8 mouse cellular contexts compared by ENCODE assay signal in the genomic region with DNA sequence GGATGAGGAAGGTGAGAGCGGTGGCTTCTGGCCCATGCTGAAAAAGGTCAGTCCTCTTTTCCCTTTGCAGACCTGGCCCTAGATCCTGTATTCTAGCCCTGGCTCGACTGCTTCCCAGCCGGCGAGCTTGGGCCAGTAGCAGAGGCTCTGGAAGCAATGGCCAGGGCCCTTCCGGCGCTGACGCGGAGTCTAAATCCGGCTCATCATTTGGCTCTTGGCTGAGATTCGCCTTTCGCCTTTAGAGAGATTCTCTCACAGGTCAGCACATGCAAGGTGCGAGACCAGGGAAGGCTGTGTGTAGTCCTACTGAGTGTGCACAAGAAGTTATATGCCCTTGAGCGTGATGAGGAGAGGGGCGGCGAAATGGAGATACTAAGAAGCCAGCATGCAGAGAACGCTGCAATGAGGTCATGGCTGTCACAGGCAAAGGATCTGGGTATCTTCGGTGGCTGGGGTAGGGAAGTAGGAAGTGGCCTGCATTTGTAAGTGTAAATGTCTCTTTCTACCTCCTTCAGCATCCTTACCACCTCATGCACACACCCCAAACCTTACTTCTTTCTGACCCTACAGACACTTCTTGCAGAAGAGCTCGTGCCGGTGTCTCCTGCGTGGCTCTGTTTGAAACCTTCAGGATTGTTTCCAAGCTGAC. TPM values are rescaled to one million over a fixed set of nuclear protein-coding genes. Genes with fewer than 3 reads are reported as not detected.
DNase-seq lines count a peak whose midpoint lies in the region; ATAC-seq and TF ChIP-seq lines count a peak whose summit lies in the region.

No protein-coding gene starts in this region.

- H3K36me3 ChIP-seq in ES-Bruce4 (ENCODE audit: control insufficient read depth, insufficient read depth, low read length, poor library complexity, severe bottlenecking) = no peaks in the 10 kb centered on the region
- H3K36me3 ChIP-seq in forebrain, embryonic 13.5 days (ENCODE audit: poor library complexity, severe bottlenecking) = no peaks in the 10 kb centered on the region
- H3K36me3 ChIP-seq in limb, embryonic 12.5 days = no peaks in the 10 kb centered on the region
- H3K36me3 ChIP-seq in midbrain, embryonic 15.5 days (replicated peaks) = no peaks in the 10 kb centered on the region

- no peak for TF ChIP-seq POLR2A in ES-Bruce4 (IDR thresholded peaks at IDR 0.05; ENCODE audit: insufficient read depth, low read length)

- TF ChIP-seq EP300 in ES-Bruce4 (IDR thresholded peaks at IDR 0.05; ENCODE audit: insufficient read depth, low read depth, low read length) = no peak

- intact Hi-C loops in heart, postnatal 36 days (cut with DNase I) = loop anchor here (2.0 to 10.0 kb wide), 5 partner anchors 106 to 798 kb away; no protein-coding TSS in a partner anchor

- H3K27me3 ChIP-seq in ES-Bruce4 (ENCODE audit: control insufficient read depth, insufficient read depth, low read length, poor library complexity, severe bottlenecking) = peaks cover 17% of the 10 kb centered on the region
- H3K27me3 ChIP-seq in forebrain, embryonic 13.5 days = peaks cover 42% of the 10 kb centered on the region
- peaks cover 36% of the 10 kb centered on the region for H3K27me3 ChIP-seq in limb, embryonic 12.5 days
- H3K27me3 ChIP-seq in midbrain, embryonic 15.5 days (replicated peaks) = peaks cover 71% of the 10 kb centered on the region

- WGBS in forebrain, embryonic 13.5 days = 5% methylated on average over 20 of the region's 20 CpGs
- 1% methylated on average over 20 of the region's 20 CpGs for WGBS in limb, embryonic 12.5 days
- whole genome bisulfite sequencing in midbrain, embryonic 15.5 days = 2% methylated on average over 20 of the region's 20 CpGs

- no peak overlapping the region for H3K27ac ChIP-seq in ES-Bruce4 (ENCODE audit: insufficient read depth, low read length)
- no peak overlapping the region; the same call in 1 of the 2 replicates for H3K27ac ChIP-seq in brown adipose tissue, adult 24 weeks (replicated peaks; ENCODE audit: low read depth, low read length)
- H3K27ac ChIP-seq in forebrain, embryonic 13.5 days = no peak overlapping the region
- H3K27ac ChIP-seq in limb, embryonic 12.5 days = no peak overlapping the region
- H3K27ac ChIP-seq in midbrain, embryonic 15.5 days = no peak overlapping the region

- H3K4me2 ChIP-seq in forebrain, embryonic 13.5 days = peak overlapping the region; percentile 92
- H3K4me2 ChIP-seq in limb, embryonic 12.5 days = peak overlapping the region; percentile 92
- H3K4me2 ChIP-seq in midbrain, embryonic 15.5 days = peak overlapping the region; percentile 96

- TF ChIP-seq CTCF in ES-Bruce4 (IDR thresholded peaks at IDR 0.05; ENCODE audit: low read depth, low read length) = no peak

- ATAC-seq in forebrain, embryonic 13.5 days = peak; percentile 52
- ATAC-seq in limb, embryonic 12.5 days (ENCODE audit: insufficient number of reproducible peaks, insufficient read depth, low FRiP score, low TSS enrichment, low read depth) = peak; percentile 8; the same call in 1 of the 2 replicates
- peak; percentile 34; the same call in 1 of the 2 replicates for ATAC-seq in midbrain, embryonic 15.5 days (replicated peaks)
- ATAC-seq in inflammation-experienced regulatory T-cells, adult 6 months = no peak
- ATAC-seq in erythroid progenitor cell, adult 5-6 weeks (replicated peaks; ENCODE audit: low FRiP score, poor library complexity, severe bottlenecking) = no peak

- DNase-seq in heart, postnatal 36 days = peak; percentile 57 to 74

- H3K9me3 ChIP-seq in ES-Bruce4 (replicated peaks; ENCODE audit: control insufficient read depth, insufficient read depth, low read length, poor library complexity, severe bottlenecking) = peaks cover 4% of the 10 kb centered on the region; the same call in 1 of the 2 replicates
- H3K9me3 ChIP-seq in forebrain, embryonic 13.5 days (replicated peaks) = no peaks in the 10 kb centered on the region
- no peaks in the 10 kb centered on the region for H3K9me3 ChIP-seq in limb, embryonic 12.5 days
- no peaks in the 10 kb centered on the region for H3K9me3 ChIP-seq in midbrain, embryonic 15.5 days

- H3K9ac ChIP-seq in ES-Bruce4 (ENCODE audit: low read depth, poor library complexity, severe bottlenecking) = no peak overlapping the region
- H3K9ac ChIP-seq in forebrain, embryonic 13.5 days = peak overlapping the region; percentile 36
- peak overlapping the region; percentile 85 for H3K9ac ChIP-seq in limb, embryonic 12.5 days (replicated peaks)
- no peak overlapping the region; the same call in 1 of the 2 replicates for H3K9ac ChIP-seq in midbrain, embryonic 15.5 days

- H3K4me1 ChIP-seq in ES-Bruce4 (ENCODE audit: control insufficient read depth, insufficient read depth, low read length) = no peaks in the 10 kb centered on the region
- H3K4me1 ChIP-seq in brown adipose tissue, adult 24 weeks (ENCODE audit: control insufficient read depth, insufficient read depth, insufficient read length, low read length) = no peaks in the 10 kb centered on the region
- peaks cover 33% of the 10 kb centered on the region for H3K4me1 ChIP-seq in forebrain, embryonic 13.5 days
- H3K4me1 ChIP-seq in limb, embryonic 12.5 days (replicated peaks) = peaks cover 33% of the 10 kb centered on the region
- H3K4me1 ChIP-seq in midbrain, embryonic 15.5 days = peaks cover 29% of the 10 kb centered on the region

- peak overlapping the region; percentile 77 for H3K4me3 ChIP-seq in ES-Bruce4 (ENCODE audit: low read depth, low read length)
- peak overlapping the region; percentile 64 for H3K4me3 ChIP-seq in brown adipose tissue, adult 24 weeks (ENCODE audit: insufficient read depth, low read depth, low read length)
- peak overlapping the region; percentile 67 for H3K4me3 ChIP-seq in forebrain, embryonic 13.5 days
- peak overlapping the region; percentile 78 for H3K4me3 ChIP-seq in limb, embryonic 12.5 days (replicated peaks)
- peak overlapping the region; percentile 46 for H3K4me3 ChIP-seq in midbrain, embryonic 15.5 days

RNA-seq across cellular contexts. Expression of gene Creb5, which starts 0.6 kb away (rescaled TPM):
- polyA plus RNA-seq in ES-Bruce4 (2011; ENCODE audit: insufficient read depth, insufficient read length, low read depth, missing spikeins) = 6.1 and 9.2 TPM in 2 replicates
- polyA plus RNA-seq in brown adipose tissue, adult 24 weeks (2012; ENCODE audit: insufficient read depth, insufficient read length, missing spikeins) = 1.3 and 2.1 TPM in 2 replicates
- 31.6 and 31.7 TPM in 2 replicates for polyA plus RNA-seq in forebrain, embryonic 13.5 days (2015; fragmentation: Nextera tagmentation; extraction: Ambion mirVana)
- 1 to 10 TPM; 9.3 to 9.4 TPM for total RNA-seq in heart, postnatal 36 days (2021)
- polyA plus RNA-seq in limb, embryonic 12.5 days (2016; fragmentation: Nextera tagmentation; extraction: Ambion mirVana) = 60.5 and 84.2 TPM in 2 replicates
- 3.4 and 4.2 TPM in 2 replicates for polyA plus RNA-seq in midbrain, embryonic 15.5 days (2015; fragmentation: Nextera tagmentation; extraction: Ambion mirVana)
- under 1 TPM in 2 of 3 experiments, not detected in 1; 0.27 to 0.41 TPM for polyA plus RNA-seq in inflammation-experienced regulatory T-cells, adult 6 months (2017; shearing (Covaris generic))
- total RNA-seq in erythroid progenitor cell, adult 5-6 weeks (2015; ENCODE audit: low replicate concordance) = 0.84 TPM in 1 of 2 replicates, not detected in the other
- not detected in 2 replicates for total RNA-seq in erythroid progenitor cell, adult 5-6 weeks (2017; ENCODE audit: low replicate concordance)

Comparison
In these comparisons a context has a peak if more than half of its experiments do, and no peak if none do; other contexts are left out.
1. H3K9ac ChIP-seq: peak in forebrain, embryonic 13.5 days (single experiment) and limb, embryonic 12.5 days (single experiment); none in ES-Bruce4 (single experiment) and midbrain, embryonic 15.5 days (single experiment).
2. ATAC-seq: peak in forebrain, embryonic 13.5 days (single experiment), limb, embryonic 12.5 days (single experiment) and midbrain, embryonic 15.5 days (single experiment); none in inflammation-experienced regulatory T-cells, adult 6 months (single experiment) and erythroid progenitor cell, adult 5-6 weeks (single experiment).
3. Peak in every context shown above with its lines, with median percentiles within 50 percentile points of each other: H3K4me3 ChIP-seq and H3K4me2 ChIP-seq.